ENCODE assay signal across 24 mouse cellular contexts in genomic region chr15:87541656-87542055, GRCm38 (mm10). TPM values are rescaled to one million over a fixed set of nuclear protein-coding genes. Genes with fewer than 3 reads are reported as not detected.
A peak's percentile ranks its signal among the peaks of the same experiment; 100 is the strongest.
DNase-seq lines count a peak whose midpoint lies in the region; ATAC-seq and TF ChIP-seq lines count a peak whose summit lies in the region.
"Had no signal": no experiment of that assay in that cellular context is flagged by ENCODE, and none has a peak within 500 bp of the region (broad histone marks: within the 10 kb centered on the region; RNA-seq: fewer than 3 reads in every experiment).

No protein-coding gene starts in this region.

- H3K27ac ChIP-seq in heart, adult 2 months, result no peak overlapping the region
- no peak overlapping the region for H3K27ac ChIP-seq in heart, embryonic 11.5 days (ENCODE audit: low read depth, low read length)
- H3K27ac ChIP-seq in midbrain, embryonic 14.5 days (replicated peaks; ENCODE audit: low read depth, low read length), result no peak overlapping the region
- no peak overlapping the region for H3K27ac ChIP-seq in midbrain, embryonic 15.5 days
- no peak overlapping the region for H3K27ac ChIP-seq in embryonic facial prominence, embryonic 14.5 days (replicated peaks; ENCODE audit: low read depth, low read length)
- H3K27ac ChIP-seq: embryonic facial prominence, embryonic 12.5 days; forebrain, embryonic 10.5 days; heart, embryonic 10.5 days; hindbrain, embryonic 14.5 days; midbrain, embryonic 10.5 days; neural tube, embryonic 15.5 days had no signal

- intact Hi-C loops in heart, adult 2 months (cut with DNase I), result loop anchor here (10.0 kb wide), 3 partner anchors 177 to 1297 kb away; no protein-coding TSS in a partner anchor

- WGBS in heart, adult 2 months, result 35% methylated on average over 1 of the region's 1 CpGs
- 67% methylated on average over 1 of the region's 1 CpGs for WGBS in heart, embryonic 11.5 days (ENCODE audit: insufficient replicate concordance)
- 42% methylated on average over 1 of the region's 1 CpGs for WGBS in midbrain, embryonic 14.5 days
- 53% methylated on average over 1 of the region's 1 CpGs for WGBS in midbrain, embryonic 15.5 days
- 29% methylated on average over 1 of the region's 1 CpGs for WGBS in embryonic facial prominence, embryonic 14.5 days

- no peak overlapping the region for H3K9ac ChIP-seq in heart, adult 2 months (ENCODE audit: low read depth, low read length)
- no peak overlapping the region for H3K9ac ChIP-seq in heart, embryonic 11.5 days (ENCODE audit: low read depth, low read length)
- no peak overlapping the region for H3K9ac ChIP-seq in midbrain, embryonic 14.5 days (replicated peaks; ENCODE audit: low read length)
- no peak overlapping the region for H3K9ac ChIP-seq in midbrain, embryonic 15.5 days
- no peak overlapping the region for H3K9ac ChIP-seq in embryonic facial prominence, embryonic 14.5 days (ENCODE audit: low read depth, low read length)
- H3K9ac ChIP-seq: embryonic facial prominence, embryonic 12.5 days; hindbrain, embryonic 14.5 days; liver, postnatal 0 days; neural tube, embryonic 15.5 days had no signal

- TF ChIP-seq CTCF in heart, adult 2 months (IDR thresholded peaks at IDR 0.05), result peak; percentile 23; the same call in 1 of the 2 replicates

- no peaks in the 10 kb centered on the region for H3K9me3 ChIP-seq in heart, embryonic 11.5 days (replicated peaks; ENCODE audit: control insufficient read depth, low read length)
- H3K9me3 ChIP-seq in midbrain, embryonic 14.5 days (ENCODE audit: control insufficient read depth, low read length), result no peaks in the 10 kb centered on the region
- no peaks in the 10 kb centered on the region for H3K9me3 ChIP-seq in midbrain, embryonic 15.5 days
- no peaks in the 10 kb centered on the region for H3K9me3 ChIP-seq in embryonic facial prominence, embryonic 14.5 days (ENCODE audit: control insufficient read depth, low read length)
- H3K9me3 ChIP-seq: embryonic facial prominence, embryonic 12.5 days; heart, embryonic 10.5 days; midbrain, embryonic 10.5 days; neural tube, embryonic 15.5 days had no signal

- no peaks in the 10 kb centered on the region for H3K4me1 ChIP-seq in heart, adult 2 months (ENCODE audit: control insufficient read depth, insufficient read depth, low read length)
- no peaks in the 10 kb centered on the region for H3K4me1 ChIP-seq in heart, embryonic 11.5 days (ENCODE audit: control insufficient read depth, insufficient read depth, low read length)
- peaks cover 13% of the 10 kb centered on the region; the same call in 1 of the 2 replicates for H3K4me1 ChIP-seq in midbrain, embryonic 14.5 days (ENCODE audit: control insufficient read depth, insufficient read depth, low read length)
- peaks cover 12% of the 10 kb centered on the region for H3K4me1 ChIP-seq in midbrain, embryonic 15.5 days
- H3K4me1 ChIP-seq in embryonic facial prominence, embryonic 14.5 days (ENCODE audit: control insufficient read depth, insufficient read depth, low read length), result no peaks in the 10 kb centered on the region
- H3K4me1 ChIP-seq: embryonic facial prominence, embryonic 12.5 days had no signal

- H3K4me2 ChIP-seq in heart, embryonic 11.5 days, result no peak overlapping the region
- no peak overlapping the region for H3K4me2 ChIP-seq in midbrain, embryonic 14.5 days (ENCODE audit: low read length)
- no peak overlapping the region for H3K4me2 ChIP-seq in midbrain, embryonic 15.5 days
- H3K4me2 ChIP-seq in embryonic facial prominence, embryonic 14.5 days (ENCODE audit: low read depth, low read length), result no peak overlapping the region
- H3K4me2 ChIP-seq: embryonic facial prominence, embryonic 12.5 days; hindbrain, embryonic 14.5 days; neural tube, embryonic 15.5 days had no signal

- no peak for ATAC-seq in heart, embryonic 11.5 days (replicated peaks; ENCODE audit: insufficient number of reproducible peaks, low FRiP score, low TSS enrichment)
- ATAC-seq in midbrain, embryonic 14.5 days (ENCODE audit: low FRiP score, low TSS enrichment), result no peak
- ATAC-seq in midbrain, embryonic 15.5 days (replicated peaks), result no peak
- ATAC-seq in embryonic facial prominence, embryonic 14.5 days (ENCODE audit: low read depth), result no peak
- ATAC-seq: intestine, postnatal 0 days; liver, postnatal 0 days had no signal

- peaks cover 11% of the 10 kb centered on the region for H3K27me3 ChIP-seq in heart, adult 2 months (ENCODE audit: control insufficient read depth, insufficient read depth, low read length)
- peaks cover 52% of the 10 kb centered on the region for H3K27me3 ChIP-seq in heart, embryonic 11.5 days (ENCODE audit: control insufficient read depth, insufficient read depth, low read length)
- 0 out of 2 replicates have a peak, but pooled peaks cover 3% of the 10 kb centered on the region for H3K27me3 ChIP-seq in midbrain, embryonic 14.5 days (ENCODE audit: control insufficient read depth, insufficient read depth, low read length)
- H3K27me3 ChIP-seq in midbrain, embryonic 15.5 days (replicated peaks), result no peaks in the 10 kb centered on the region
- peaks cover 47% of the 10 kb centered on the region for H3K27me3 ChIP-seq in embryonic facial prominence, embryonic 14.5 days (replicated peaks; ENCODE audit: control insufficient read depth, insufficient read depth, low read length)

- peak; percentile 6 for DNase-seq in adrenal gland, postnatal 14 days
- no peak for DNase-seq in adrenal gland, postnatal 36 days
- DNase-seq in heart, adult 2 months, result no peak
- DNase-seq in midbrain, embryonic 14.5 days, result peak; percentile 35
- DNase-seq in embryonic facial prominence, embryonic 14.5 days (ENCODE audit: low spot score), result peak; percentile 9
- no peak for DNase-seq in gastrocnemius, postnatal 4 days (ENCODE audit: low spot score in 2 of 2)
- DNase-seq: adrenal gland, adult 8-10 months; gastrocnemius, postnatal 14 days; heart, postnatal 14 days; kidney, postnatal 14 days; layer of hippocampus, adult 9-11 months; liver, postnatal 0 days; lung, postnatal 36 days; thymus, adult 18-20 months had no signal

- no peaks in the 10 kb centered on the region for H3K36me3 ChIP-seq in heart, adult 2 months (ENCODE audit: control insufficient read depth, insufficient read depth, low read length)
- H3K36me3 ChIP-seq in heart, embryonic 11.5 days (ENCODE audit: control insufficient read depth, insufficient read depth, low read length), result no peaks in the 10 kb centered on the region
- H3K36me3 ChIP-seq in midbrain, embryonic 14.5 days (ENCODE audit: control insufficient read depth, insufficient read depth, low read length), result no peaks in the 10 kb centered on the region
- H3K36me3 ChIP-seq in midbrain, embryonic 15.5 days (replicated peaks), result no peaks in the 10 kb centered on the region
- no peaks in the 10 kb centered on the region for H3K36me3 ChIP-seq in embryonic facial prominence, embryonic 14.5 days (ENCODE audit: control insufficient read depth, insufficient read depth, low read length)
- H3K36me3 ChIP-seq: embryonic facial prominence, embryonic 12.5 days; forebrain, embryonic 10.5 days; heart, embryonic 10.5 days; midbrain, embryonic 10.5 days; neural tube, embryonic 15.5 days had no signal

- no peaks in the 10 kb centered on the region for H3K79me2 ChIP-seq in heart, adult 2 months (replicated peaks; ENCODE audit: control insufficient read depth, insufficient read depth, low read length)

- TF ChIP-seq POLR2A in heart, adult 2 months (IDR thresholded peaks at IDR 0.05; ENCODE audit: insufficient read depth, low read depth, low read length), result no peak

- no peak for TF ChIP-seq EP300 in heart, adult 2 months (IDR thresholded peaks at IDR 0.05; ENCODE audit: insufficient read depth, low read depth, low read length)

- H3K4me3 ChIP-seq in heart, adult 2 months, result no peak overlapping the region
- H3K4me3 ChIP-seq in heart, embryonic 11.5 days (ENCODE audit: low read depth, low read length), result no peak overlapping the region
- H3K4me3 ChIP-seq in midbrain, embryonic 14.5 days (replicated peaks; ENCODE audit: low read depth, low read length), result no peak overlapping the region
- H3K4me3 ChIP-seq in midbrain, embryonic 15.5 days, result no peak overlapping the region
- no peak overlapping the region for H3K4me3 ChIP-seq in embryonic facial prominence, embryonic 14.5 days (ENCODE audit: low read depth, low read length)
- H3K4me3 ChIP-seq: embryonic facial prominence, embryonic 12.5 days; forebrain, embryonic 10.5 days; heart, embryonic 10.5 days; midbrain, embryonic 10.5 days; myocyte; neural tube, embryonic 15.5 days had no signal

RNA-seq across cellular contexts. Expression of gene Fam19a5, which starts 2.4 kb away (rescaled TPM):
- total RNA-seq in adrenal gland, postnatal 14 days (2021), result 6.3 and 7.3 TPM in 2 replicates
- total RNA-seq in adrenal gland, postnatal 36 days (2021), result 10 to 100 TPM in 1 of 2 experiments, 1 to 10 TPM in 1; 9.2 to 19.5 TPM
- total RNA-seq in heart, adult 2 months (2021), result 1 to 10 TPM; 3.5 to 5.0 TPM
- polyA plus RNA-seq in heart, adult 2 months (2012; rRNA removed), result 3.9 and 4.2 TPM in 2 replicates
- 1.4 and 1.7 TPM in 2 replicates for polyA plus RNA-seq in heart, embryonic 11.5 days (2014; fragmentation: Nextera tagmentation; extraction: Ambion mirVana)
- 24.4 and 29.7 TPM in 2 replicates for polyA plus RNA-seq in midbrain, embryonic 14.5 days (2014; fragmentation: Nextera tagmentation; extraction: Ambion mirVana)
- polyA plus RNA-seq in midbrain, embryonic 15.5 days (2015; fragmentation: Nextera tagmentation; extraction: Ambion mirVana), result 27.6 and 29.2 TPM in 2 replicates
- polyA plus RNA-seq in embryonic facial prominence, embryonic 14.5 days (2014; fragmentation: Nextera tagmentation; extraction: Ambion mirVana), result 4.7 and 5.8 TPM in 2 replicates
- 1 to 10 TPM; 3.5 to 3.8 TPM for total RNA-seq in gastrocnemius, postnatal 4 days (2021)
- polyA plus RNA-seq: liver, postnatal 0 days had no signal

Comparison
In these comparisons a context has a peak if more than half of its experiments do, and no peak if none do; other contexts are left out.
1. DNase-seq: peak in adrenal gland, postnatal 14 days (single experiment), midbrain, embryonic 14.5 days (single experiment) and embryonic facial prominence, embryonic 14.5 days (single experiment); none in adrenal gland, postnatal 36 days (0 of 2), heart, adult 2 months (0 of 2) and gastrocnemius, postnatal 4 days (0 of 2).